Mouse (Mus musculus) naive thymus-derived CD4-positive, alpha-beta T cell, adult 2 months (primary cell): Measurements from ENCODE around the gene Aspg.

Experiments used
- DNase-seq: peaks from one replicate; pipeline ENCODE4 v3.0.0-alpha.2; 2011; ENCODE audit warnings: low read depth

The Aspg gene

DNA sequence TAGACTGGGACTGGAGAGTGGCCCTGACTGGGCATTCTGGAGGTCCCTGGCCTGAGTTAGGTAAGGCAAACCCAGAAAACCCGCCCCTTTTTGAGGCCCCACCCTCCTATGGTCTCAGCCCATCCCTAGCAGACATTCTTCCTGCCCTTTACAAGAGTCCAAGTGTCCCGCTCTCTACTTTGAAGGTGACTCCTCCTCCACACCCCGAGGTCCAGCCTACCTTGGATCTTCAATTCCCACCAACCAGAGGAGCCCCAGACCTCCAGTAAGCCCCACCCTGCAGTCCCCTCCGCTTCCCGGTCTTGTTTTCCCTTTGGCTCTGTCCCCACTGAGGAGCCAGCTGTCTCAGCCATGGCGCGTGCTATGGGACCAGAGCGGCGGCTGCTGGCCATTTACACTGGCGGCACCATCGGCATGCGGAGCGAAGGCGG lies at the start of gene Aspg:
TSS of gene Aspg (plus strand) at position 139 of the 431 bp plus-strand sequence.
- no peak for DNase-seq

DNA sequence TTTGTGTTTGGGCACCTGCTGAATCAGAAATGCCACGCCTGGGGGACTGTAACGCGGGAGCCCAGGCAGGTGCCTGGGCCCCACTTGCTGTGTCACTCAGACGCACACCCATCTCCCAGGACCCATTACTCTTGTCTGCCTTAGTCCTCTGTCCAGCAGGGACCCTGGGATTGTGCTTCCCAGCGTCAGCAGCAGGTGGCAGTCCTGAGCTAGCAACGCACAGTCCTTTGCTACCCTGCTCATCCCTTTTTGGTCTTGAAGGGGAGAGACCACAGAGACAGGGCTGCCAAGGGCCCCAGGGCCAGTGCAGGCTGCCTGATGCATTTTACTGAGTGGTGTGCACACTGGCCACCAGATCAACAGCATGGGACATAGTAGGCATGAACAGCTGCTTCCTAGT lies 28.8 kb upstream of the Aspg start:
- peak; percentile 28 for DNase-seq

DNA sequence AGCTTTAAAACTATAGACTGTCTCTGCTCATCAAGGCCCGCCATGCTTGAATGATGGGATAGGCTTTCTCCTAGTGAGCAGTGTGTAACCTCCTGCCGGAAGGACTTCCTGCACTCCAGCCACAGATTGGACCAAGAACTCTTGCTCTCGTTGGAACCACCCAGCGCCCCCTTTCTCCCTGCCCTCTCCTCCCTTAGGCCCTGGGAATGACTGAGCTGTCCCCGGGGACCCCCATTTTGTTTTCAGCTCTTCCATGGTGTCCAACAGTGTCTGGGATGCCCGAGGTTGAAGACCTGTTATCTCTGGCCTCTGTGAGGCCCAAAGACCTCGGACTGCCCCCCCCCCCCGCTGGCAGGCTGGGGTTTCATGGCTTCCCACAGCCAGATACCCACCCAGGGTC lies 26.6 kb upstream of the Aspg start:
- no peak for DNase-seq

DNA sequence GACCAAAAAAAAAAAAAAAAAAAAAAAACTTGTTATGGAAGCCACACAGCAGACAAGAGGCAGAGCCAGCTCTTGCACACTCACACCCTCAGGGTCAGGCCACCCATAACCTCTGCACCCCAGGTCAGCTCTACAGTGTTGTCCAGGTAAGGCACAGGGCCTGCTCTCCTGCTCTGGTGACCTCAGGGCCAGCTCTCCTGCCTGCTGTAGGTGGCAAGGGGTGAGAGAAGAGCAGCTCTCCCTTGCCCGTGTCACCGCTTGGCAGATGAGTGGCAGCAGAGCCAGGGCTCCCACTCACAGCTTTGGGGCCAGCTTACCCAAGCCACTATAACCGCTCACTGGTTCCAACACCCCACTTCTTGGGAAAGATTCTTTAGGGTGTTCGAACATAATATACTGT lies 25.6 kb upstream of the Aspg start:
- DNase-seq, result no peak

DNA sequence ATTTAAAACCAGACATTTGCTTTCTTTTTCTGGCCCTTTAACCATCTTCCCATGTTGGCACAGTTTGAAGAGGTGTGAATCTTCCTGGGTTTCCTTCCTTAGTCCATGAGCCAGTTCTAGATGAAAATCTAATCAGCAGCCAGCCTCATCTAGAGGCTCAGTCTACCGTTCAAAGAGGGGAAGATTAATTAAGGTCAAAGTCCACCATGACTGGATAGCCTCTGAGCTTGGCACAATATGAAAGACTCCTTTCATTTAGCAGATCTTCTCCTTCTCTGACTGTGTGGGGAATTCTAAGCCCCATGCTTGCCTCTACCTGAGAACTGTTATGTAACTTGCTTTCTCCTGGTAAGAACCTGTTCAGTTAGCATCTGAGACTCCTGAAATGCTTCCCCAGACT lies 24.2 kb upstream of the Aspg start:
- DNase-seq, result no peak

DNA sequence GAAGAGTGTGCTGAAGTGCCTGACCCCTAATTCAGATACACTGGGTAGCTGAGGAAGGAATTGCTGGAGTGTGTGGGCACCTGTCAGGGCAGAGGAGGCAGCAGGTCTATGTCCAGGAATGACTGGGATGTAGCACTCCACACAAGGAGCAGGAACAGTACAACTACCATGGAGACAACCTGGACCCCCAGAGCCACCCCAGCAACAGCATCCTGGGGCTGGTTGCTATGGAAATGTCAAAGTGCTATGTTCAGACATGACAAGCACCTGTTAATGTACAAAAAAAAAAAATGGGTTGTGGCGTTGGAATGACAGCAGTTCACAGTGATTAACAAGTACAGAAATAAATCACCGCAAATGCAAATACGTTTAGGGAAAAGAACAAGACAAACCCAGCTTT lies 20.2 kb upstream of the Aspg start:
- DNase-seq, result no peak

DNA sequence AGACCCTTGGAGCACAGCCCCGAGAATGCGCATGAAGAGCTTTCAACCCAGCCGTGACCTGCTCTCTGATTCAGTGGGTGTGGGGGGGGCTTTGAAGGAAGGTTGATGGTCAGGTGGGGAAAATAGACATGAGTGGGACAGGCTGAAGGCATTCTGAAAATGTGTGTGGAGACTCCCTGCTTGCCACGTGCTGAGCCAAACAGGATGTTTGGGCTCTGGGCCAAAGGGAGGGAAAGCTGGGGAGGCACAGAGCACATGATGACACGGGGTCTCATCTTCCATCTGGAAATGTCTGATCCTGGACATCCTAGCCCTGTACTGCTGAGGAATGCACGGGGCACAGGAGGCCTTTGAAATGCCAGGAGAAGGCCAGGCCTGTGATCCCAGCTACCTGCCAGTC lies 19.8 kb upstream of the Aspg start:
- no peak for DNase-seq

DNA sequence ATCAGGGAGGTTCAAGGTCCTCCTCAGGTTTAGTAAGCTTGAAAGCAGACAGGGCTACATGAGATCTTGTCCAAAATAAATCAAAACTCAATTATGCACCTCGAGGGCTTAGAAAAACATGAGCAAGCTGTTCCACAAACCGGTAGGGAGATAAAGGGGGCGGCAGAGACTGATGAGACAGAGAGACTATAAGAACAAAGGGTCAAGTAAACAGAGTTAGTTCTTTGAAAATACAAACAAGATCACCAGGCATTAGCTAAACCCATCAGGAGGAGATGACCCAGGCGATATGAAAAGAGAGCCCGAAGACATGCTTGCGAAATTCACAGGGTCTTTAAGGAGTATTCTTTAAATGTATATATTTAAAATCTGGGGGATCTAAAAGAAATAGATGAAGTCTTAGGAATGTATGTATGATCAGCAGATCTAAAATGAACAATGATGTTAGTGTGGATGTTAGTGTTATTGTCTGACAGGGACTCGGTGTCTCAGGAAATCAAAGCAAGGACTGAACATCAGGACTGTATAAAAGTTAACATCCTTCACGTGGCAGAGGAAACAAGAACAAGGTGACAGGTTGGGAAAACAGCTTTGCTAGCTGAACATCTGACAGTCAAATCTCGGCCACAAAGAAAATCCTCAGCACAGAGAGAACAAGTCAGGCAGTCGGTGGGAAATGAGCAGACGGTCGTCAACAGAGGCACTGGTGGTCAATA lies 17.7 kb upstream of the Aspg start:
- no peak for DNase-seq

DNA sequence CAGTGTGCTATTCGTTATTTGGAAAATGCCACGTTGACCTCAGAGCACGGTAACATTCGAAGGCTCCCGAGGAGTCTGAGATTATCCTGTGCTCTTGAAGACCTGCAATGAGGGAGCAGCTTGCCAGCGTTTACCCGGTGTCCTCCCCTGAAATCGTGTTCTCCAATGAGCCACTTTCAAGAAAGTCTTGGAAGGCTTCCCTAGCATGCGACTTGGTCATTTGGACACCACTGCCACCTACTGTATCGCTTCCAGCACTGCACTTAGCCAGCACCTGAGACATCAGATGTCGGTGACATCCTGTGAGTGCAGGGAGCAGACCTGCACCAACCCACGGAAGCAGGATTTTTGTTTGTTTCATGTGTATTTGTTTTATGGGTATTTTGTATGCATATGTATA lies 15.4 kb upstream of the Aspg start:
- peak; percentile 44 for DNase-seq

DNA sequence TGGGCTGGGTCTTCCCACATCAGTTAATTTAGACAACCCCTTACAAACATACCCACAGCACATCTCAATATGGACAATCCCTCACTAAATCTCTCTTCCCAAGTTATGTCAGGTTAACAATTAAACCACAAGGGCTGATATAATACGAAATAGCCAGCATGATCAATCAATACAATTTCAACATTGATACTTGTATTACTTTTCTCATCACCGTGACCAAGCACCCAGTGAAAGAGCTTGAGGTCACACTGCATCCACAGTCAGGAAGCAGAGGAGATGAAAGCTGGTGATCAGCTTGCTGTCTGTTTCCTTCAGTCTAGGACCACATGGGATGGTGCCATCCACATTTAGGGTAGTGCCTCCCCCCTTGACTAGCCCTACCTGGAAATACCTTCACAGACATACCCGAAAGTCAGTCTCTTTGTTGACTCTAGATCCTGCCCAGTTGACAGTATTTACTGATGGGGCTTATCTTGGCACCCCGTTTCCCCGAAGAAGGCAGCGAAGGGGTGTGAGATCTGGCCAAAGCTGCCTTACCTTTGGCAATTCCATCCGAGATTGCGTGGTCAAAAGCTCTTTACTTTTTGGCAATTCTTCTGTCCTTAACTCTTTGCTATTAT lies 12.1 kb upstream of the Aspg start:
- DNase-seq, result no peak

DNA sequence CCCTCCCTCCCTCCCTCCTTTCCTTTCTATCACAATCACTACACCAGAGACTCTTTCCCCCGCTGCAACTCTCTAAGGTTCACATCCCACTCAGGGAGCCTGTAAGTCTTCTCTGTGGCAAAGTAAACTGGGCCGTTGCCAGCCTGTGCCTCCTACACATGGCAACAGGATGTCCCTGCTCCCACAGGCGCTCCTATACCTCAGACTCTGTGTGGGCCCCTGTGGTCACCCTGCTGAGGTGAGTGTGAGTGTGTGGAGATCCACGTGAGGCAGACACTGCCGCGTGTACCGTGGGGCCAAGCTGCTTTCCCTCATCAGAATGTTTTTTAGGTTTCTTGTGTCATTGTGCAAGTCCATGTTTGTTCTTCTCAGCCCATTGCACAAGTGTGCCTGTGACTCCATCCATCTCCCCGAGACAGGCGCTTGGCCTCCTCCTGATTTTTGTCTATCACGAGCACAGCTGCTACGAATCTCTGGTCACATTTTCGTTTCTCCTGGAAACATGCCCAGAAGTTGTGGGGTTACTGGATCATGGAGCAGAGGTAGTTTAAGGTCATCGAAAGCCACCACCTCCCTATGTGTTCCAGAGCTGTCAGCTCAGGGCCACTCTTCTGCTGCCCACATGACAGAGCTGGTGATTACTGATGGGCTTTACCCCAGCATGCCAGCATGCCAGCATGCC lies 10.3 kb upstream of the Aspg start:
- DNase-seq, result no peak

DNA sequence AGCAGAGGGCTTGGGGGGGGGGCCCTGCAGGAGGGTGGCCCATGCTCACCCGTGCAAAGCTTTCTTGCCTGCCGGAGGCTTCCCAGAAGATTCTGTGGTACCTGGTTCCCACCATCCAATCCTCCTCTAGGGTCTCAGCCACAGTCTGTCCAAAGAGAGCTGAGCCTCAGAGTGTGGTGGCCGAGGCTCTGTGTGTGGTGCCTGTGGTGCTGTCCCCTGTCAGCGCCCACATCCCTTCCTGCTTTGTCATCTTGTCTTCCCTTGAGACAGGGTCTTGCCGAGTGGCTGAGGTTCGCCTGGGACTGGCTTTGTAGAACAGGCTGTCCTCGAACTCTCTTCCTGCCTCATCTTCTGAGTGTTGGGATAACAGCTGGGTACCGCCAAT lies 9.8 kb upstream of the Aspg start:
- no peak for DNase-seq

DNA sequence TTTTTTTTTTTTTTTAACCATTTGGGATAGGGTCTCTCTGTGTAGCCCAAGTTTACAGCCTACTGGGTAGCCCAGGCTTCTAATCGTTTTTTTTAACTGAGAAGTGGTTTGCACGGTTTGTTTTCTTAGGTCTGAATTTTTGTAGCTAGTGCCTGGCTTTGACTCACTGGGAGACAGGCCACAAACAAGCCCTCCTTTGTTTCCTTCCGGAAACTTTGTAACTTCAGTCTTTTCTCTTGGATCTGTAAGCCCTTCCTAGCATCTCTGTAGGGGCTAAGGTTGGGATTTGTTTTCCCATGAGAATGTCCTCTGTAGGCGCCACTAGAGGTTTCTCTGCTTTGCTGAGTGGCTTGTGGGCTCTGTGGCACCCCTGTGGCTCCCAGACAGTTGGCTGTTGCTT lies 6.4 kb upstream of the Aspg start:
- no peak for DNase-seq

DNA sequence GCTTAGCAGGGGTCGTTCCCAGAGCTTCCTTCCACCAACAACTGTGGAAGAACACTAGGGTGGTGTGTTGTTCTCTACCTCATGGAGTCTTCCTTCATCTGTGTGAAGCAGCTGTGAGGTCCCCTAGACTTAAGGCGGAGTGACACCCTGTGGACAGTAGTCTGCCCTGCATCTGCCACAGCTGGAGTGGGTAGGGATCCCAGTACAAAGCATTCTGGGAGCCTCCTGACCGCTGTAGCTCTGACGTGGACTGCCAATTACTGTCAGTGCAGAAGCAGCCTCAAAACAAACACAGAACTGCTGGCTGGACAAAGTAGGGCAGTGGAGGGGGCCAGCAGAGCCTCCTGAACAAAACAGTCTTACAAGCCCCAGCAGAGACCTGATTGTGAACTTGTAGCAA lies 5.4 kb upstream of the Aspg start:
- no peak for DNase-seq

DNA sequence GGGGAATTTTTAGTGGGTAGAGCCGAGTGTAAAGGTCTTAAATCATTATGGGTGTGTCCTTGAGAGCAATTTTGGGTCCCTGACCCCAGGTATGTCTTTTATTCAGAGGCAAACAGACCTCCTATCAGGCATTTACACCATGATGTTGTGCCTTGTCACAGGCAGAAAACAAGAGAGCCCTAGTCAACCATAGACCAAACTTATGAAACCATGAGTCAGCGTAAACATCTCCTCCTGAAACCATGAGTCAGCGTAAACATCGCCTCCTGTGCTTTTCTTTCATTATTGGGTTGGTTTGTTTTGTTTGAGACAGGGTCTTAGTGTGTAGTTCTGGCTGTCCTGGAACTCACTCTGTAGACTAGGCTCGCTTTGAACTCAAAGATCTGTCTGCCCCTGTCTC lies 3.3 kb upstream of the Aspg start:
- DNase-seq, result no peak

DNA sequence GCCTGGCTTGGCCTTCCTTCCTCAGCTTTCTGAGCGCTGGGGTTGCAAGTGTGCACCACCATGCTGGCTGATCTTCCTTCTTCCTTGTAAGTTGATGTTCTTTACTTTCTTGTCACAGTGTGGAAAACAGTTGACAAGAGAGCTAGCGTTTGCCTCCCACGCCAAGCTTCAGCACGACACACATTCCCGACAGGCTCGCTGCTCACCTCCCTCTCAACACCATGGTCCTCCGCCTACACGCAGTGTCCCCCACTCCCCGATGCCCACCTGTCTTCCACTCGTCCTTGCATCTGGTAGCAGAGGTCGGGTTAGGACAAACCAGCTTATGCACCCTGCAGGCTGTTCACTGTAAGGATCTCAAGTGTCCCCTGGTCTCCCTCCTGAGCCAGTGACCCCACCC lies 1.6 kb upstream of the Aspg start:
- no peak for DNase-seq

DNA sequence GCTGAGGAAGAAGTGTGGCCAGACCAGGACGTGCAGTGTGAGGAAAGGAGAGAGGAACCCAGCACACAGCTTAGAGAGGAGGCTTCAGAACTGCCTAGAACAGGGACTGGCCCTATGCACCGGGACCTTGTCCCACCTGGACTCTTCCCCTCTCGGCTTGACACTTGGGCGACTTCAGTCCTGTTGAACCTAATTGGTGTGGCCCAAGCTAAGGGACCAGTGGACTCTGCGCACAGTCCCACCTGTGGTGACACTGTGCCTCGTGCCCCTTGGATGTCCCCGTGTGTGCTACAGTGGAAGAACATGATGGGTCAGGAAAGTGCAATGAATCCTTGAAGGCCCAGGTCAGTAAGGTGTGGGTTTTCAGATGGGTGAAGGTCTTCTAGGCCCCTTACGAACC lies 1.2 kb downstream of the Aspg start:
- DNase-seq, result no peak

DNA sequence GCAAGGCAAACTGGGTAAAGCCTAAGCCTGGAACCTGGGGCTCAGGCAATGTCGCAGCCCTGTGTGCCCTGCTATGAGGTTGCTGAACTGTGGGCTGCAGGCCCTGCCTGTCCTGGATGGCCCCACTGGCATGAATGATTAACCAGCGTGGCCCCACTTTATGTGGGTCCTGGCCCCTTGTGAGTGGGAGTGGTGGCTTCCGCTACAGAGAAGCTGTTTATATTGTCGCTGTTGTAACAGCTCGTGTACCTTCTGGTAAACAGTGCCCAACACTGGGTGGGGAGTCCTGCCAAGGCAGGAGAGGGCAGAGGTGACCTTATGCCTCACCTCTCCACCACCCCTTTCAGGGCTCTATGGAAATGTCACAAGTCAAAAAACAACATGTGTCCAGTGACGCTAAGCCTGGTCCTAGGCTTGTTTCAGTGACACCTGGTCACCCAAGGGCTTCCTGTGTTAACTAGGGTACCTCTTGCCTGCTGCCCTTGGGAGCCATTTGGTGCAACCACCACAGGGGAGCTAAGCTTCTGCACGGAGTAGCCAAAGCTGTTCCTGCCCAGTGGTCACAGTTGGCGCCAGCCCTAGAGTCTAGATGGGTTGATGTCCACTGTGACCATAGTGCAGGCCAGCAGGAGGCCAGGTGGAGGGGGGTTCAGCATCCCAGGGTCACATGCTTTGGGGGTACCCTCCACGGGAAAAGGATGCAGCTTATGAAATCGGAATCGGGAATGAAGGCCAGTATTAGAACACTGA lies 2.4 kb downstream of the Aspg start:
- DNase-seq, result no peak

DNA sequence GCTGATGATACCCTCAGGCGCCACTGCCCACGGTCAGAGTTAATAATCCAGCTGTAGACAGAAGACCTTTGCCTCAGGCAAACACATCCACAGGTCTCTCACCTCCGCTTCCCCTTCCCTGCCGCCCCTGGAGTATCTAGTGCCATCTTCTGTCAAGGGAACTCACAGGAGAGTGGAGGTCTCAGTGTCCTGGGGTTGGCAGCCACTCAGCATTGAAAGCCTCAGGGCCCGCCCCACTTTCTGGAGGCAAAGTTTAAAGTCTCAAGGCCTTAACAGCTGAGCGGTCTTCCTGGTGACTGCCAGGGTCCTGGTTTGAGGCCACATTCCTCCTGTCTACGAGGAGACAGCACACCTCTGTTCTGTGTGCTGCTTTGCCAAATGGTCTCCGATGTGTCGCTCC lies 3.2 kb downstream of the Aspg start:
- DNase-seq, result no peak

DNA sequence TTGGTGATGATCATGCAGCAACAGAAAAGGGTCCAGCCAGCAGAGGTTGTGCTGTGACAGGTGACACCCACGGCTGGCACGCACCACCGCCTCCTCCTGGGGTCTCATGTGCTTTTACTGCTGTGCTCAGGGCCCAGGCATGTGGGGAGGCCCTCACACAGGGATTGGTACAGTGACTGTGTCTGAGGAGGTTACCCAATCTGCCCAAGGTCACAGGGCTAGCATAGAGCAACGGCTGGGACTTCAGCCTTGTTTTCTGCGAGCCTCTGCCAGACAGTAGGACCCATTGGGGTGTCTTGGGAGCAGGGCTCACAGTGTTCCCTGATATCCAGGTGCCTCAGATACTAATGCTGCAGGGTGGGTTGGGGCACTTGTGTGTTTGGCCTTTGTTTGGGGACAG lies 4.8 kb downstream of the Aspg start:
- DNase-seq, result no peak

DNA sequence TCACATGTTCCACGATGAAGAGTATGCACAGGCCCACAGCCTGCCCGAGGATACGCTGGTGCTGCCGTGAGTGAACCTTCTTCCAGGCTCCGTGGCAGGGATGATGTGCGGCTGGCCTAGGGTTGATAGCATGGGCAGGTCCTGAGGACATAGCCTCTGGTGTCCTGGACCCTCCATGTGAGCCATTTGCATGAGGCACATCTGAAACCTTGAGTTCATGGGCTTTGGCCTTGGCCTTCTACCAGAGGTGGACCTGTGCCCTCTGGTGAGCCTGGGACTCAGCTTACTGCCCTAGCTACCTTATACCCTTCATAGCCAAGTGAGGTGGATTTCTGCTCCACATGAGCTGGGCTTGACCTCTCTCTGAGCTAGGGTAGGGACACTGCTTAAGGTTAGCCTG lies 5.8 kb downstream of the Aspg start:
- no peak for DNase-seq

DNA sequence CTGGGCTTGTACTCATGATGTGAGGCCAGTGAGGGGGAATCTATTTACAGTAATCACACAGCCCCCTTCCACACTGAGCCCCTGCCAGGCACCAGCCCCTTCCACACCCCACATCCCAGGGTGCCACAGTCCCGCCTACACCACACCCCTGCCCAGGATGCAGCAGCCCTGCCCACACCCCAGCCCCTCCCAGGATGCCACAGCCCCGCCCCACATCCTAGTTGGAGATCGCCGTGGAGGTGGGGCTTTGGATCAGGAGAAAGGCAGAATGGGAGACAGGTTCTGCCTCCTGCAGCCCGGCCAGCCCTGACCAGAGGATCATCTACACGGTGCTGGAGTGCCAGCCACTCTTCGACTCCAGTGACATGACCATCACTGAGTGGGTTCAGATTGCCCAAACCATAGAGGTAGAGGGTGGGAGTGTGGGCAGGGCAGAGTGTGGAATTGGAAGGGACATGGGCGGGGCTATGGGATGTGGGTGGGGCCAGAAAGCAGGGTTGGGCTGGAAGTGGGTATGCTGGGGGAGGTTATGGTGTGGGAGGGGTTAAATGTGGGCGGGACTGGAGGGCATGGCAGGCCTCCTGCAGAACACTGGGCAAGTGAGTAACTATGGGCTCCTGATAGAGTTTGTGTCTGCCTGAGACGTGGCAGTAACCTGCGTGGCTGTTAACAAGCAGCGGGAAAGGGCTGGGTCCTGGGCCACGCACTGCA lies 6.4 kb downstream of the Aspg start:
- DNase-seq, result no peak
